Mouse (Mus musculus) thymus, postnatal 0 days (tissue): ENCODE measurements around the gene Fgfr2. TPM values are rescaled to one million over a fixed set of nuclear protein-coding genes. Genes with fewer than 3 reads are reported as not detected.

Source experiments
- DNase-seq: peaks from one replicate; pipeline ENCODE4 v3.0.0-alpha.2; 2015; ENCODE audit warnings: low spot score
- polyA plus RNA-seq: library from polyadenylated mRNA; unstranded; fragments of >200 nt; fragmentation: Nextera tagmentation; extraction: Ambion mirVana; gene quantifications from 2 replicates; pipeline ENCODE4 v1.2.1, GENCODE M21; 2015

Gene Fgfr2
- polyA plus RNA-seq, 1 experiment from 2014 or later: 23.6 TPM

GRCm38 (mm10) chr7:132253078-132253477 lies 870.1 kb downstream of the Fgfr2 start:
- no peak for DNase-seq

- DNase-seq: no peak
These were observed 873.5 kb downstream of the Fgfr2 start for GRCm38 (mm10) chr7:132249563-132250119.

- DNase-seq: no peak
These were observed 875.6 kb downstream of the Fgfr2 start for GRCm38 (mm10) chr7:132247567-132247966.

GRCm38 (mm10) chr7:132247091-132247490 lies 876.1 kb downstream of the Fgfr2 start:
- DNase-seq: no peak

GRCm38 (mm10) chr7:132245730-132246129 lies 877.4 kb downstream of the Fgfr2 start:
- DNase-seq: no peak

GRCm38 (mm10) chr7:132244637-132245036 lies 878.5 kb downstream of the Fgfr2 start:
- DNase-seq: no peak

GRCm38 (mm10) chr7:132243225-132243624 lies 879.9 kb downstream of the Fgfr2 start:
- DNase-seq: no peak

GRCm38 (mm10) chr7:132242617-132243141 lies 880.5 kb downstream of the Fgfr2 start:
- DNase-seq: no peak

GRCm38 (mm10) chr7:132238921-132239320 lies 884.2 kb downstream of the Fgfr2 start:
- no peak for DNase-seq

GRCm38 (mm10) chr7:132237191-132237590 lies 886.0 kb downstream of the Fgfr2 start:
- no peak for DNase-seq

GRCm38 (mm10) chr7:132236789-132237188 lies 886.4 kb downstream of the Fgfr2 start:
- no peak for DNase-seq

- DNase-seq: no peak
These were observed 888.9 kb downstream of the Fgfr2 start for GRCm38 (mm10) chr7:132234250-132234649.

- DNase-seq: no peak
These were observed 889.4 kb downstream of the Fgfr2 start for GRCm38 (mm10) chr7:132233732-132234131.

GRCm38 (mm10) chr7:132232937-132233336 lies 890.2 kb downstream of the Fgfr2 start:
- no peak for DNase-seq

GRCm38 (mm10) chr7:132231476-132231875 lies 891.7 kb downstream of the Fgfr2 start:
- DNase-seq: no peak

- DNase-seq: no peak
These were observed 892.2 kb downstream of the Fgfr2 start for GRCm38 (mm10) chr7:132230961-132231360.

GRCm38 (mm10) chr7:132227075-132227640 lies 896.0 kb downstream of the Fgfr2 start:
- no peak for DNase-seq

- DNase-seq: peak; percentile 81
These were observed 896.6 kb downstream of the Fgfr2 start for GRCm38 (mm10) chr7:132226379-132227074.

- DNase-seq: no peak
These were observed 899.6 kb downstream of the Fgfr2 start for GRCm38 (mm10) chr7:132223452-132224141.

GRCm38 (mm10) chr7:132214031-132214430 lies 909.1 kb downstream of the Fgfr2 start:
- DNase-seq: no peak

- no peak for DNase-seq
These were observed 909.7 kb downstream of the Fgfr2 start for GRCm38 (mm10) chr7:132213460-132213859.
